Mouse (Mus musculus): ENCODE measurements at regions not wholly inside any gene's neighbourhood (a gene's known extent, or its start where the extent isn't known, plus 50 kb on each side); places are given as distances from the start of the nearest gene placed in this dataset.

- peak; percentile 14 for DNase-seq (ENCODE audit: low spot score)
Observed at GRCm38 (mm10) chr13:45275391-45275790, 114.2 kb upstream of the Mylip start.

GRCm38 (mm10) chr13:45277842-45278416 is 111.6 kb upstream of the Mylip start:
- no peak for DNase-seq (ENCODE audit: low spot score)

GRCm38 (mm10) chr13:45281106-45281505 is 108.4 kb upstream of the Mylip start:
- no peak for DNase-seq (ENCODE audit: low spot score)

GRCm38 (mm10) chr13:45286651-45287050 is 102.9 kb upstream of the Mylip start:
- DNase-seq (ENCODE audit: low spot score) = no peak

GRCm38 (mm10) chr13:45287217-45287616 is 102.3 kb upstream of the Mylip start:
- DNase-seq (ENCODE audit: low spot score) = no peak

- DNase-seq (ENCODE audit: low spot score) = no peak
Observed at GRCm38 (mm10) chr13:45289976-45290375, 99.6 kb upstream of the Mylip start.

GRCm38 (mm10) chr13:45294691-45295090 is 94.9 kb upstream of the Mylip start:
- DNase-seq (ENCODE audit: low spot score) = no peak

GRCm38 (mm10) chr13:45300610-45301009 is 88.9 kb upstream of the Mylip start:
- DNase-seq (ENCODE audit: low spot score) = peak; percentile 16

GRCm38 (mm10) chr13:45301191-45301905 is 88.2 kb upstream of the Mylip start:
- DNase-seq (ENCODE audit: low spot score) = no peak

GRCm38 (mm10) chr13:45302796-45303195 is 86.7 kb upstream of the Mylip start:
- no peak for DNase-seq (ENCODE audit: low spot score)

- no peak for DNase-seq (ENCODE audit: low spot score)
Observed at GRCm38 (mm10) chr13:45306177-45306576, 83.4 kb upstream of the Mylip start.

- no peak for DNase-seq (ENCODE audit: low spot score)
Observed at GRCm38 (mm10) chr13:45307226-45307625, 82.3 kb upstream of the Mylip start.

- no peak for DNase-seq (ENCODE audit: low spot score)
Observed at GRCm38 (mm10) chr13:45319646-45320045, 69.9 kb upstream of the Mylip start.

- no peak for DNase-seq (ENCODE audit: low spot score)
Observed at GRCm38 (mm10) chr13:45325736-45326293, 63.7 kb upstream of the Mylip start.

GRCm38 (mm10) chr13:45326751-45327150 is 62.8 kb upstream of the Mylip start:
- DNase-seq (ENCODE audit: low spot score) = no peak

GRCm38 (mm10) chr13:45330561-45330960 is 59.0 kb upstream of the Mylip start:
- peak; percentile 30 for DNase-seq (ENCODE audit: low spot score)

GRCm38 (mm10) chr13:45332031-45332430 is 57.5 kb upstream of the Mylip start:
- DNase-seq (ENCODE audit: low spot score) = no peak

GRCm38 (mm10) chr13:45333634-45334033 is 55.9 kb upstream of the Mylip start:
- DNase-seq (ENCODE audit: low spot score) = no peak
